ENCODE assay signal across 15 mouse cellular contexts in genomic region chr3:104009924-104010662, GRCm38 (mm10). TPM values are rescaled to one million over a fixed set of nuclear protein-coding genes. Genes with fewer than 3 reads are reported as not detected.
DNase-seq lines count a peak whose midpoint lies in the region; ATAC-seq and TF ChIP-seq lines count a peak whose summit lies in the region.
"Had no signal": no experiment of that assay in that cellular context is flagged by ENCODE, and none has a peak within 500 bp of the region (broad histone marks: within the 10 kb centered on the region; RNA-seq: fewer than 3 reads in every experiment).

No protein-coding gene starts in this region.

- no peaks in the 10 kb centered on the region for H3K27me3 ChIP-seq in heart, postnatal 0 days (ENCODE audit: control insufficient read depth, insufficient read depth, low read length)
- H3K27me3 ChIP-seq: embryonic facial prominence, embryonic 12.5 days; hindbrain, embryonic 12.5 days had no signal

- DNase-seq in heart, postnatal 0 days (ENCODE audit: low spot score) = no peak
- DNase-seq in heart, adult 9 months (ENCODE audit: low spot score in 2 of 2) = no peak
- DNase-seq in lung, adult 2 months = no peak
- DNase-seq in lung, adult 18-20 months = no peak
- DNase-seq in ES-CJ7 (ENCODE audit: low read depth, low spot score) = peak; percentile 8
- DNase-seq in retina, embryonic 14.5 days (ENCODE audit: low spot score) = peak; percentile 17
- DNase-seq: adrenal gland, adult 2 months; cerebellum, adult 9-10 months; kidney, adult 11 months had no signal

- H3K4me1 ChIP-seq in heart, postnatal 0 days (ENCODE audit: control insufficient read depth, insufficient read depth) = no peaks in the 10 kb centered on the region
- H3K4me1 ChIP-seq in lung, adult 2 months (ENCODE audit: control insufficient read depth, insufficient read depth, low read length) = peaks cover 4% of the 10 kb centered on the region; the same call in 1 of the 2 replicates
- H3K4me1 ChIP-seq: embryonic facial prominence, embryonic 12.5 days; forebrain, embryonic 10.5 days; hindbrain, embryonic 12.5 days had no signal

- H3K36me3 ChIP-seq in heart, postnatal 0 days (replicated peaks; ENCODE audit: control insufficient read depth, insufficient read depth, low read length) = peaks cover 51% of the 10 kb centered on the region

- peak; percentile 16; the same call in 1 of the 2 replicates for TF ChIP-seq CTCF in heart, postnatal 0 days (IDR thresholded peaks at IDR 0.05; ENCODE audit: low read depth)
- peak; percentile 24; the same call in 1 of the 2 replicates for TF ChIP-seq CTCF in lung, adult 2 months (IDR thresholded peaks at IDR 0.05; ENCODE audit: insufficient read depth, low read length)

- no peak overlapping the region for H3K4me2 ChIP-seq in heart, postnatal 0 days (ENCODE audit: low read depth, low read length)
- H3K4me2 ChIP-seq: embryonic facial prominence, embryonic 12.5 days; heart, embryonic 11.5 days; hindbrain, embryonic 12.5 days had no signal

- H3K27ac ChIP-seq in heart, postnatal 0 days (ENCODE audit: low read depth) = no peak overlapping the region
- H3K27ac ChIP-seq: embryonic facial prominence, embryonic 12.5 days; forebrain, embryonic 10.5 days; hindbrain, embryonic 12.5 days; macrophage had no signal

- TF ChIP-seq POLR2A in lung, adult 2 months (IDR thresholded peaks at IDR 0.05; ENCODE audit: borderline replicate concordance, extremely low read depth, low read depth, low read length) = no peak

- H3K4me3 ChIP-seq in heart, postnatal 0 days (ENCODE audit: low read depth, low read length) = no peak overlapping the region
- no peak overlapping the region for H3K4me3 ChIP-seq in lung, adult 2 months (replicated peaks; ENCODE audit: extremely low read depth, low read depth, low read length)
- H3K4me3 ChIP-seq: embryonic facial prominence, embryonic 12.5 days; forebrain, embryonic 10.5 days; hindbrain, embryonic 12.5 days had no signal

- no peak overlapping the region for H3K9ac ChIP-seq in heart, postnatal 0 days (replicated peaks; ENCODE audit: low read depth, low read length)
- H3K9ac ChIP-seq: embryonic facial prominence, embryonic 12.5 days; hindbrain, embryonic 12.5 days had no signal

- no peaks in the 10 kb centered on the region for H3K9me3 ChIP-seq in heart, postnatal 0 days (replicated peaks; ENCODE audit: control insufficient read depth, low read length)
- H3K9me3 ChIP-seq: embryonic facial prominence, embryonic 12.5 days; forebrain, embryonic 10.5 days; hindbrain, embryonic 12.5 days had no signal

- WGBS in heart, postnatal 0 days = 87% methylated on average over 5 of the region's 5 CpGs
- 83% methylated on average over 5 of the region's 5 CpGs for WGBS in lung, adult 2 months

- ATAC-seq in heart, postnatal 0 days (ENCODE audit: insufficient read depth, low read depth) = no peak
- no peak for ATAC-seq in cerebellum, adult (ENCODE audit: insufficient number of reproducible peaks, low FRiP score, low TSS enrichment)

- TF ChIP-seq EP300 in heart, postnatal 0 days (IDR thresholded peaks at IDR 0.05; ENCODE audit: low read depth) = no peak

RNA-seq across cellular contexts. Expression of gene Phtf1, which starts 42.2 kb away (rescaled TPM):
- 6.2 and 10.1 TPM in 2 replicates for total RNA-seq in heart, postnatal 0 days (2014; rRNA removed; ENCODE audit: low replicate concordance)
- 6.6 and 7.8 TPM in 2 replicates for polyA plus RNA-seq in heart, postnatal 0 days (2015; fragmentation: Nextera tagmentation; extraction: Ambion mirVana)
- 7.8 and 8.4 TPM in 2 replicates for polyA plus RNA-seq in lung, adult 2 months (2012; rRNA removed)

Comparison
In these comparisons a context has a peak if more than half of its experiments do, and no peak if none do; other contexts are left out.
1. DNase-seq: peak in ES-CJ7 (single experiment) and retina, embryonic 14.5 days (single experiment); none in heart, postnatal 0 days (single experiment), heart, adult 9 months (0 of 2), lung, adult 2 months (single experiment) and lung, adult 18-20 months (0 of 2).